Mouse (Mus musculus): ENCODE results near the gene Luc7l. TPM values are rescaled to one million over a fixed set of nuclear protein-coding genes. Genes with fewer than 3 reads are reported as not detected.

Luc7l gene
- total and polyA plus RNA-seq, 2 experiments = 15.4 to 18.2 TPM

DNA sequence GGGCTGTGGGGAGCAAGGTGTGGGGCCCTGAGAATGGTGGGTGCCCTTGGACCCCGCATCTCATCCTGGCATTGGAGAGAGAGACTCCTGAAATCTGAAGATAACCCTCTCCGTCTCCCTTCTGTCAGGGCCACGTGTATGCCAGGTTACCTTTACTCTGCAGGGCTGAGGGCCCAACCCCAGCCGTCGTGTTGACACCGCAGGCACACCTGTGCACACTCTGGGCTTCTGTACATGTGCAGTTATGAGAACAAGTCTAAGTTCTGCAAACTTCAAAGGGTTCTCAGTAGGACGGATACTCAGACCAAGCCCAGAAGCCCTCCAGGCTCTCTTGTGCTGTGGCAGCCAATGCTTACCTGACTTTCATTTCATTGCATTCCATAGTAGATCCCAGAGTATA, 40.5 kb upstream of the Luc7l start:
- no peak for DNase-seq (ENCODE audit: extremely low read depth, low read depth, low spot score)
- H3K79me2 ChIP-seq (ENCODE audit: control insufficient read depth, insufficient read depth, low read length) = no peaks in the 10 kb centered on the region
- no peak overlapping the region for H3K4me3 ChIP-seq (ENCODE audit: insufficient read depth, low read depth, low read length)
- H3K36me3 ChIP-seq (ENCODE audit: control insufficient read depth, insufficient read depth, low read length) = no peaks in the 10 kb centered on the region; the same call in 1 of the 2 replicates
- 93% methylated on average over 7 of the region's 7 CpGs for WGBS
- no peaks in the 10 kb centered on the region for H3K27me3 ChIP-seq (ENCODE audit: control insufficient read depth, insufficient read depth, low read length)
- TF ChIP-seq CTCF (IDR thresholded peaks at IDR 0.05; ENCODE audit: low read depth, low read length) (no peak), POLR2A (IDR thresholded peaks at IDR 0.05; ENCODE audit: extremely low read depth, insufficient read depth, low read length) (no peak)
- no peaks in the 10 kb centered on the region for H3K4me1 ChIP-seq (ENCODE audit: control insufficient read depth, insufficient read depth, low read length)
- no peak overlapping the region for H3K9ac ChIP-seq (ENCODE audit: low read depth, low read length)
- no peak overlapping the region for H3K27ac ChIP-seq (replicated peaks; ENCODE audit: insufficient read depth, low read depth, low read length)

DNA sequence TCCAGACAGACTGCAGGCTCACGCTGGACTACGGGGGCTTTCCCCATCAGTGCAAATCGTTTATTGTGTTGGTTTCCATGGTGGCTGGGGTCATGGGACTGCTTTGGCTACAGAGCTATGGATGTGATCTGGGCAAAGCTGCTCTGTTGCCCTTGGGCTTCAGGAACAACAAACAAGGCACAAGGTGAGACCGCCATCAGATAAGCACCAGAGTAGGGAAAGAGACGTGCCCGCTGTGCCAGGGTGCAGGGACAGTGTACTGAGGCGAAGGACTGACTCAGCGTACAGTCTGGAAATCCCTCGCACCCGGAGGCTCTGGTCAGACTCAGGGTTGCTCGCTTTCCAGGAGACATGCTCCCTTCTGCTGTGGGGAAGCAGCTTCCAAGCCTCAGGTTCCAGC, 40.0 kb upstream of the Luc7l start:
- TF ChIP-seq CTCF (IDR thresholded peaks at IDR 0.05; ENCODE audit: low read depth, low read length) = no peak
- TF ChIP-seq POLR2A (IDR thresholded peaks at IDR 0.05; ENCODE audit: extremely low read depth, insufficient read depth, low read length) = no peak
- peak; percentile 24 for DNase-seq (ENCODE audit: extremely low read depth, low read depth, low spot score)
- Histone ChIP-seq H3K79me2 (ENCODE audit: control insufficient read depth, insufficient read depth, low read length) (no peaks in the 10 kb centered on the region), H3K36me3 (ENCODE audit: control insufficient read depth, insufficient read depth, low read length) (no peaks in the 10 kb centered on the region; the same call in 1 of the 2 replicates), H3K27me3 (ENCODE audit: control insufficient read depth, insufficient read depth, low read length) (no peaks in the 10 kb centered on the region), H3K9ac (ENCODE audit: low read depth, low read length) (no peak overlapping the region), H3K4me3 (ENCODE audit: insufficient read depth, low read depth, low read length) (no peak overlapping the region), H3K4me1 (ENCODE audit: control insufficient read depth, insufficient read depth, low read length) (no peaks in the 10 kb centered on the region), H3K27ac (replicated peaks; ENCODE audit: insufficient read depth, low read depth, low read length) (no peak overlapping the region)
- WGBS = 75% methylated on average over 11 of the region's 11 CpGs

DNA sequence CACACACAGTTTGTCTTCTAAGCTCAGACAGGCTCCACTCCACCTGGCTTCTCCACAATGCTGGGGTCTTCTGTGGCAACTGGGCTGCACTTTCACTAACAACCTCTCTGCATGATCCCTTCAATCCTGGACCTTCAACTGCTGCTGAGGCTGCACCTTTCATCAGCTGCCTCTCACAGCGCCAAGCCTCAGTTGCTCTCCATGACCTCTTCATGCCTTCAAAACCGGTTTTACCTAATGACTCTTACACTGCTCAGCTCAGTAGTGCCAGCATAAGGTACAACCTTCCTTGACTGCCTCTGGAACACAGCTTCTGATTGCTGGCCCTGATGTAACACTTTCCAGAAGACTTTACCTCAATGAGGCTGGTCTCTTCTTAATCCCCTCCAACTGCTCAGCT, 31.2 kb upstream of the Luc7l start:
- Histone ChIP-seq H3K4me1 (ENCODE audit: control insufficient read depth, insufficient read depth, low read length) (no peaks in the 10 kb centered on the region), H3K4me3 (ENCODE audit: insufficient read depth, low read depth, low read length) (no peak overlapping the region), H3K27ac (replicated peaks; ENCODE audit: insufficient read depth, low read depth, low read length) (no peak overlapping the region), H3K79me2 (ENCODE audit: control insufficient read depth, insufficient read depth, low read length) (no peaks in the 10 kb centered on the region), H3K9ac (ENCODE audit: low read depth, low read length) (no peak overlapping the region), H3K27me3 (ENCODE audit: control insufficient read depth, insufficient read depth, low read length) (no peaks in the 10 kb centered on the region), H3K36me3 (ENCODE audit: control insufficient read depth, insufficient read depth, low read length) (peaks cover 2% of the 10 kb centered on the region; the same call in 1 of the 2 replicates)
- no peak for DNase-seq (ENCODE audit: extremely low read depth, low read depth, low spot score)
- TF ChIP-seq CTCF (IDR thresholded peaks at IDR 0.05; ENCODE audit: low read depth, low read length) = no peak
- TF ChIP-seq POLR2A (IDR thresholded peaks at IDR 0.05; ENCODE audit: extremely low read depth, insufficient read depth, low read length) = no peak
- 88% methylated on average over 2 of the region's 2 CpGs for WGBS

- H3K36me3 ChIP-seq (ENCODE audit: control insufficient read depth, insufficient read depth, low read length) = no peaks in the 10 kb centered on the region
- WGBS = 93% methylated on average over 12 of the region's 12 CpGs
- no peak for DNase-seq (ENCODE audit: extremely low read depth, low read depth, low spot score)
- H3K27me3 ChIP-seq (ENCODE audit: control insufficient read depth, insufficient read depth, low read length) = no peaks in the 10 kb centered on the region
- no peak overlapping the region for H3K4me3 ChIP-seq (ENCODE audit: insufficient read depth, low read depth, low read length)
- H3K4me1 ChIP-seq (ENCODE audit: control insufficient read depth, insufficient read depth, low read length) = no peaks in the 10 kb centered on the region
- peaks cover 7% of the 10 kb centered on the region; the same call in 1 of the 2 replicates for H3K79me2 ChIP-seq (ENCODE audit: control insufficient read depth, insufficient read depth, low read length)
- H3K27ac ChIP-seq (replicated peaks; ENCODE audit: insufficient read depth, low read depth, low read length) = no peak overlapping the region
- no peak overlapping the region for H3K9ac ChIP-seq (ENCODE audit: low read depth, low read length)
- TF ChIP-seq CTCF (IDR thresholded peaks at IDR 0.05; ENCODE audit: low read depth, low read length) (no peak), POLR2A (IDR thresholded peaks at IDR 0.05; ENCODE audit: extremely low read depth, insufficient read depth, low read length) (no peak)
Observed at GRCm38 (mm10) chr17:26225150-26225549, 27.5 kb upstream of the Luc7l start.

- Histone ChIP-seq H3K27me3 (ENCODE audit: control insufficient read depth, insufficient read depth, low read length) (no peaks in the 10 kb centered on the region), H3K4me3 (ENCODE audit: insufficient read depth, low read depth, low read length) (no peak overlapping the region), H3K79me2 (ENCODE audit: control insufficient read depth, insufficient read depth, low read length) (peaks cover 20% of the 10 kb centered on the region; the same call in 1 of the 2 replicates), H3K4me1 (ENCODE audit: control insufficient read depth, insufficient read depth, low read length) (no peaks in the 10 kb centered on the region), H3K27ac (replicated peaks; ENCODE audit: insufficient read depth, low read depth, low read length) (no peak overlapping the region), H3K9ac (ENCODE audit: low read depth, low read length) (no peak overlapping the region), H3K36me3 (ENCODE audit: control insufficient read depth, insufficient read depth, low read length) (no peaks in the 10 kb centered on the region)
- 92% methylated on average over 5 of the region's 5 CpGs for WGBS
- no peak for TF ChIP-seq POLR2A (IDR thresholded peaks at IDR 0.05; ENCODE audit: extremely low read depth, insufficient read depth, low read length)
- DNase-seq (ENCODE audit: extremely low read depth, low read depth, low spot score) = no peak
Observed at GRCm38 (mm10) chr17:26229776-26230175, 22.9 kb upstream of the Luc7l start.

- no peak for TF ChIP-seq CTCF (IDR thresholded peaks at IDR 0.05; ENCODE audit: low read depth, low read length)
- TF ChIP-seq POLR2A (IDR thresholded peaks at IDR 0.05; ENCODE audit: extremely low read depth, insufficient read depth, low read length) = no peak
- WGBS = 81% methylated on average over 5 of the region's 5 CpGs
- Histone ChIP-seq H3K4me3 (ENCODE audit: insufficient read depth, low read depth, low read length) (no peak overlapping the region), H3K79me2 (ENCODE audit: control insufficient read depth, insufficient read depth, low read length) (peaks cover 24% of the 10 kb centered on the region; the same call in 1 of the 2 replicates), H3K36me3 (ENCODE audit: control insufficient read depth, insufficient read depth, low read length) (no peaks in the 10 kb centered on the region), H3K27me3 (ENCODE audit: control insufficient read depth, insufficient read depth, low read length) (no peaks in the 10 kb centered on the region), H3K9ac (ENCODE audit: low read depth, low read length) (no peak overlapping the region), H3K4me1 (ENCODE audit: control insufficient read depth, insufficient read depth, low read length) (no peaks in the 10 kb centered on the region), H3K27ac (replicated peaks; ENCODE audit: insufficient read depth, low read depth, low read length) (no peak overlapping the region)
- no peak for DNase-seq (ENCODE audit: extremely low read depth, low read depth, low spot score)
Observed at GRCm38 (mm10) chr17:26231156-26231555, 21.5 kb upstream of the Luc7l start.
